Mouse (Mus musculus) CH12.LX (cell line): Measurements from ENCODE around the gene Atrip.

ENCODE experiments used
- CTCF ChIP-seq, 2 experiments: IDR thresholded peaks in 1 of 2; conservative IDR thresholded peaks in 1 of 2; 2 replicates each; pipeline ENCODE4 v1.5.1; 2011 to 2012; ENCODE audit warnings: low read depth in 2 of 2, low read length in 2 of 2, improper control_type of control experiment in 1 of 2, inconsistent platforms in 1 of 2, mild to moderate bottlenecking in 1 of 2, moderate library complexity in 1 of 2
- EP300 ChIP-seq: IDR thresholded peaks from 2 replicates; pipeline ENCODE4 v1.6.1; 2011; ENCODE audit warnings: low read length, improper control_type of control experiment
- MXI1 ChIP-seq: IDR thresholded peaks from 2 replicates; pipeline ENCODE4 v1.6.1; 2011; ENCODE audit warnings: mild to moderate bottlenecking, low read depth, low read length, improper control_type of control experiment
- NELFE ChIP-seq: IDR thresholded peaks from 2 replicates; pipeline ENCODE4 v1.6.1; 2011; ENCODE audit warnings: low read depth, low read length, improper control_type of control experiment
- POLR2AphosphoS2 ChIP-seq: IDR thresholded peaks from 2 replicates; pipeline ENCODE4 v1.6.1; 2011; ENCODE audit warnings: low read depth, low read length, improper control_type of control experiment
- TCF12 ChIP-seq: IDR thresholded peaks from 2 replicates; pipeline ENCODE4 v1.6.1; 2014; ENCODE audit warnings: low read depth, mild to moderate bottlenecking, inconsistent platforms, low read length, improper control_type of control experiment
- UBTF ChIP-seq: IDR thresholded peaks from 2 replicates; pipeline ENCODE4 v1.6.1; 2012; ENCODE audit warnings: low read depth, mild to moderate bottlenecking, inconsistent platforms, low read length, improper control_type of control experiment, moderate library complexity
- USF2 ChIP-seq: conservative IDR thresholded peaks from 2 replicates; pipeline ENCODE4 v1.6.1; 2011; ENCODE audit warnings: low read depth, low read length, improper control_type of control experiment
- ZC3H11A ChIP-seq: IDR thresholded peaks from 2 replicates; pipeline ENCODE4 v1.6.1; 2012; ENCODE audit warnings: low read depth, mild to moderate bottlenecking, inconsistent platforms, low read length, improper control_type of control experiment
- ZKSCAN1 ChIP-seq: IDR thresholded peaks from 2 replicates; pipeline ENCODE4 v1.6.1; 2012; ENCODE audit warnings: low read depth, inconsistent platforms, low read length, improper control_type of control experiment, borderline replicate concordance

GRCm38 (mm10) chr9:109122553-109123085 is 48.7 kb upstream of the Atrip start:
- TF ChIP-seq POLR2AphosphoS2, result no peak
- no peak for TF ChIP-seq ZKSCAN1
- peak; percentile 33; the same call in 1 of the 2 replicates for TF ChIP-seq ZC3H11A
- no peak for TF ChIP-seq EP300
- TF ChIP-seq USF2, result no peak
- no peak for TF ChIP-seq UBTF
- TF ChIP-seq NELFE, result no peak
- no peak for TF ChIP-seq MXI1
- TF ChIP-seq CTCF (conservative IDR thresholded peaks at IDR 0.05 in 1 of 2, IDR thresholded peaks at IDR 0.05 in 1 of 2; ENCODE audit: low read depth in 2 of 2, low read length in 2 of 2), result peak; percentile 53 to 72
- TF ChIP-seq TCF12, result no peak
